Mouse (Mus musculus) heart, embryonic 14.5 days (tissue): ENCODE results near the gene Trappc3. TPM values are rescaled to one million over a fixed set of nuclear protein-coding genes. Genes with fewer than 3 reads are reported as not detected.

Source experiments
- ATAC-seq: fragments of 200-750 bp; cut with Nextera tagmentation; 2 replicates; pipeline ENCODE4 v1.8.0; 2017; ENCODE audit warnings: low read depth, moderate TSS enrichment; ENCODE audit not compliant: insufficient number of reproducible peaks, insufficient read depth, low FRiP score
- H3K27ac ChIP-seq, 2 experiments: fragments of 200-500 bp in 1 of 2; fragments of 300-500 bp in 1 of 2; sonication (generic) in 1 of 2; replicated peaks in 1 of 2; 2 replicates each; pipeline ENCODE4 v1.5.1; 2012 to 2014; ENCODE audit warnings: low read depth in 2 of 2, low read length in 2 of 2, control low read depth in 1 of 2, mild to moderate bottlenecking in 1 of 2, mixed read lengths in 1 of 2; ENCODE audit not compliant: control insufficient read depth in 1 of 2, insufficient read depth in 1 of 2
- H3K27me3 ChIP-seq: fragments of 300-500 bp; sonication (generic); 2 replicates; pipeline ENCODE4 v1.6.1; 2014; ENCODE audit warnings: mild to moderate bottlenecking, low read length, control low read depth; ENCODE audit not compliant: control insufficient read depth, insufficient read depth
- H3K36me3 ChIP-seq: fragments of 300-500 bp; sonication (generic); 2 replicates; pipeline ENCODE4 v1.6.1; 2014; ENCODE audit warnings: mild to moderate bottlenecking, control low read depth, low read length, mixed read lengths; ENCODE audit not compliant: control insufficient read depth, insufficient read depth
- H3K4me1 ChIP-seq, 2 experiments: fragments of 200-500 bp in 1 of 2; fragments of 300-500 bp in 1 of 2; sonication (generic) in 1 of 2; 2 replicates each; pipeline ENCODE4 v1.6.1; 2012 to 2014; ENCODE audit warnings: low read length in 2 of 2, control low read depth in 1 of 2, mixed read lengths in 1 of 2; ENCODE audit not compliant: control insufficient read depth in 2 of 2, insufficient read depth in 2 of 2
- H3K4me2 ChIP-seq: fragments of 300-500 bp; sonication (generic); 2 replicates; pipeline ENCODE4 v1.6.1; 2014; ENCODE audit warnings: mild to moderate bottlenecking, low read length
- H3K4me3 ChIP-seq, 2 experiments: fragments of 200-500 bp in 1 of 2; fragments of 300-500 bp in 1 of 2; sonication (generic) in 1 of 2; 2 replicates each; pipeline ENCODE4 v1.5.1; 2012 to 2014; ENCODE audit warnings: low read length in 2 of 2, mild to moderate bottlenecking in 2 of 2, control low read depth in 1 of 2, low read depth in 1 of 2, moderate library complexity in 1 of 2; ENCODE audit not compliant: control insufficient read depth in 1 of 2, insufficient read depth in 1 of 2
- H3K9ac ChIP-seq: fragments of 300-500 bp; sonication (generic); 2 replicates; pipeline ENCODE4 v1.6.1; 2014; ENCODE audit warnings: mild to moderate bottlenecking, low read length
- H3K9me3 ChIP-seq: fragments of 300-500 bp; sonication (generic); 2 replicates; pipeline ENCODE4 v1.6.1; 2016; ENCODE audit warnings: low read length, control low read depth; ENCODE audit not compliant: control insufficient read depth
- WGBS: fragments of 180-500 bp; shearing (Covaris S2); extraction: QIAGEN DNeasy Blood & Tissue Kit; methylation state at CpG from one replicate; pipeline ENCODE4 v1.1.7; 2014; 5-methylcytosine and 5-hydroxymethylcytosine counted together
- polyA plus RNA-seq: library from polyadenylated mRNA; unstranded; fragments of >200 nt; fragmentation: Nextera tagmentation; extraction: Ambion mirVana; gene quantifications from 2 replicates; pipeline ENCODE4 v1.2.1, GENCODE M21; 2014

Gene Trappc3
- polyA plus RNA-seq, 1 experiment from 2014 or later = 17.8 TPM

GRCm38 (mm10) chr4:126296617-126297101, 34.5 kb downstream of the Trappc3 start:
- peaks cover 49% of the 10 kb centered on the region for H3K27me3 ChIP-seq

GRCm38 (mm10) chr4:126300916-126301583, 38.9 kb downstream of the Trappc3 start:
- Histone ChIP-seq H3K9ac (peak overlapping the region; percentile 44; the same call in 1 of the 2 replicates), H3K27ac (no peak overlapping the region), H3K9me3 (peaks cover 3% of the 10 kb centered on the region; the same call in 1 of the 2 replicates), H3K4me2 (peak overlapping the region; percentile 66), H3K36me3 (no peaks in the 10 kb centered on the region), H3K4me3 (peak overlapping the region; percentile 4 to 35; a peak in 3 of 4 replicates), H3K4me1 (peaks cover 13 to 28% of the 10 kb centered on the region in 2 experiments; a peak in 3 of 4 replicates), H3K27me3 (peaks cover 57% of the 10 kb centered on the region)
- ATAC-seq = no peak
- under 1% methylated on average over 44 of the region's 50 CpGs for WGBS

More at GRCm38 (mm10) chr4:126296617-126297101, 34.5 kb downstream of the Trappc3 start:
- ATAC-seq = peak; percentile 29; the same call in 1 of the 2 replicates
- Histone ChIP-seq H3K9ac (peak overlapping the region; percentile 63), H3K36me3 (no peaks in the 10 kb centered on the region), H3K27ac (no peak overlapping the region), H3K4me3 (peak overlapping the region; percentile 29 to 32), H3K9me3 (no peaks in the 10 kb centered on the region), H3K4me1 (peaks cover 13 to 23% of the 10 kb centered on the region in 2 experiments; a peak in 3 of 4 replicates), H3K4me2 (peak overlapping the region; percentile 70)
- WGBS = 1% methylated on average over 34 of the region's 34 CpGs

GRCm38 (mm10) chr4:126301584-126302309, 39.6 kb downstream of the Trappc3 start:
- Histone ChIP-seq H3K4me2 (peak overlapping the region; percentile 66), H3K27me3 (peaks cover 57% of the 10 kb centered on the region), H3K9ac (peak overlapping the region; percentile 44; the same call in 1 of the 2 replicates)

GRCm38 (mm10) chr4:126303877-126304276, 41.8 kb downstream of the Trappc3 start:
- Histone ChIP-seq H3K27me3 (peaks cover 43% of the 10 kb centered on the region), H3K4me3 (no peak overlapping the region), H3K9me3 (peaks cover 5% of the 10 kb centered on the region; the same call in 1 of the 2 replicates), H3K27ac (no peak overlapping the region), H3K9ac (no peak overlapping the region), H3K4me2 (no peak overlapping the region), H3K36me3 (no peaks in the 10 kb centered on the region), H3K4me1 (peaks cover 5 to 15% of the 10 kb centered on the region in 2 experiments; a peak in 3 of 4 replicates)
- no peak for ATAC-seq
- WGBS = 53% methylated on average over 4 of the region's 4 CpGs

More at GRCm38 (mm10) chr4:126301584-126302309, 39.6 kb downstream of the Trappc3 start:
- Histone ChIP-seq H3K4me1 (peaks cover 10 to 22% of the 10 kb centered on the region in 2 experiments; a peak in 3 of 4 replicates), H3K36me3 (no peaks in the 10 kb centered on the region), H3K9me3 (peaks cover 5% of the 10 kb centered on the region; the same call in 1 of the 2 replicates), H3K27ac (no peak overlapping the region), H3K4me3 (peak overlapping the region; percentile 4 to 35; a peak in 3 of 4 replicates)
- 6% methylated on average over 27 of the region's 27 CpGs for WGBS
- ATAC-seq = no peak

- Histone ChIP-seq H3K27me3 (peaks cover 38% of the 10 kb centered on the region), H3K9ac (no peak overlapping the region), H3K36me3 (no peaks in the 10 kb centered on the region), H3K4me3 (no peak overlapping the region), H3K9me3 (peaks cover 5% of the 10 kb centered on the region; the same call in 1 of the 2 replicates), H3K4me1 (peaks cover 5 to 21% of the 10 kb centered on the region in 2 experiments; a peak in 3 of 4 replicates), H3K27ac (no peak overlapping the region), H3K4me2 (no peak overlapping the region)
- no peak for ATAC-seq
- WGBS = 83% methylated on average over 1 of the region's 1 CpGs
These were observed 43.3 kb downstream of the Trappc3 start for GRCm38 (mm10) chr4:126305428-126305827.

- H3K9me3 ChIP-seq = peaks cover 5% of the 10 kb centered on the region; the same call in 1 of the 2 replicates
- no peak overlapping the region for H3K9ac ChIP-seq
- H3K27me3 ChIP-seq = peaks cover 32% of the 10 kb centered on the region
- peaks cover 3 to 17% of the 10 kb centered on the region in 2 experiments; a peak in 3 of 4 replicates for H3K4me1 ChIP-seq
- ATAC-seq = no peak
- 84% methylated on average over 6 of the region's 6 CpGs for WGBS
- H3K36me3 ChIP-seq = no peaks in the 10 kb centered on the region
- no peak overlapping the region for H3K27ac ChIP-seq
- H3K4me2 ChIP-seq = no peak overlapping the region
- H3K4me3 ChIP-seq = no peak overlapping the region
These were observed 43.9 kb downstream of the Trappc3 start for GRCm38 (mm10) chr4:126306058-126306457.

- 13% methylated on average over 2 of the region's 2 CpGs for WGBS
- Histone ChIP-seq H3K9me3 (peaks cover 5% of the 10 kb centered on the region; the same call in 1 of the 2 replicates), H3K27ac (no peak overlapping the region), H3K9ac (no peak overlapping the region), H3K4me2 (no peak overlapping the region), H3K27me3 (peaks cover 24% of the 10 kb centered on the region), H3K4me1 (peaks cover 0 to 9% of the 10 kb centered on the region in 2 experiments; a peak in 3 of 4 replicates), H3K4me3 (no peak overlapping the region), H3K36me3 (no peaks in the 10 kb centered on the region)
- ATAC-seq = no peak
These were observed 44.7 kb downstream of the Trappc3 start for GRCm38 (mm10) chr4:126306827-126307226.
